Mouse (Mus musculus) neutrophil, adult 5-6 weeks (primary cell): ENCODE results near the gene Ascc1. TPM values are rescaled to one million over a fixed set of nuclear protein-coding genes. Genes with fewer than 3 reads are reported as not detected.

ENCODE experiments used
- ATAC-seq: fragments of 151-379, 151-347 bp; 2 replicates; pipeline ENCODE4 v1.8.0; 2017; ENCODE audit warnings: mild to moderate bottlenecking, moderate TSS enrichment; ENCODE audit not compliant: insufficient number of reproducible peaks, poor library complexity, low FRiP score, severe bottlenecking; ENCODE audit errors: extremely low read depth
- total RNA-seq: library from RNA; stranded (forward); fragments of 200-1000 nt; gene quantifications from 2 replicates; pipeline ENCODE4 v1.2.3, GENCODE M21; 2017

The Ascc1 gene
- 8.7 and 15.3 TPM in 2 replicates for total RNA-seq

DNA sequence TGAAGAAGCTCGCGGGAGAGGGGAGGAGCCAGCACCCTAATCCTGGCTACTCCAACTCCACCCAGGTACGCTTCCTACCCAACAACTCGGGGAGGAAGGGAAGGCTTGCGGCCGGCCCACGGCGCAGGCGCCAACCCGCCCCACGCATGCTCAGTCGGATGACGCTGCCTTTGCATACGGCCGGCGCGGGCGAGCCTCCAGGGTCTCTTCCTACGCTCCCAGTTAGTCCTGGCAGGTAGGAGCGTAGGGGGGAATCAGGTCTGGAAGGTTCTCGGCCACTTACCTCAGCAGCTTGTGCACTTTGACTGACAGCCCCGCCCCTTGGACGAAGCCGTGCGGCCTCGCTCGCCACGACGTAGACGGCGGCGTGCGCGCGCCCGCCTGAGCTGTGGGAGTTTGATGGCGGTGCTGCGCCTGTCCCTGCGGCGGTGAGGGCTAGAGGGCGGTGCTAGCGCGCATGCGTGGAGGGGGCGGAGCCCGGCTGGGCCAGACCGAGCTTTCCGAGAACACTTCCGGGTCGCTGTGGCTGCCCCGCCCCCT is at the start of gene Ascc1, which contains the start of gene Anapc16:
TSS of gene Ascc1 (plus strand) at position 133 of the 540 bp plus-strand sequence.
TSS of gene Anapc16 (minus strand) at position 463 of the 540 bp plus-strand sequence.
- peak; percentile 91 for ATAC-seq

DNA sequence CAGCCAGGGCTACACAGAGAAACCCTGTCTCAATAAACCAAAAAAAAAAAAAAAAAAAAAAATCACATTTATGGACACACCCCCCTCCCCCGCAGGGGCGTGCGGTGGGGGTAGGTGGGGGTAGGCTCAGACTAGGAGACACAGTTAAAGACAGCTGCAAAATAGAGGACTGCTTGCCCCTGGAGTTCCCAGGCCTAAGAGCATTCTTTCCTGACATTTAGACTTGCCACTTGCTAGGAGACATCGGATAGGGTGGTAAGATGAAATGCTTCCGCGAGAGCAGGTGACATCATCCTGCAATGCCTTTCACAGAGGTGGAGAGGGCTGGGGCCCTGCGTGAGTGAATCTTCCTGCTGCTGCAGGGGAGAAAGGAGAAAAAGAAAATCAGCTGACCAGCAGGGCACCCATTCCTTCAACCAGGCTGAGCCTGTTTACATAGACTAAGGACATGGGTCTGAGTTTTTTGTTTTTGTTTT is 49.0 kb upstream of the Ascc1 start:
- no peak for ATAC-seq

DNA sequence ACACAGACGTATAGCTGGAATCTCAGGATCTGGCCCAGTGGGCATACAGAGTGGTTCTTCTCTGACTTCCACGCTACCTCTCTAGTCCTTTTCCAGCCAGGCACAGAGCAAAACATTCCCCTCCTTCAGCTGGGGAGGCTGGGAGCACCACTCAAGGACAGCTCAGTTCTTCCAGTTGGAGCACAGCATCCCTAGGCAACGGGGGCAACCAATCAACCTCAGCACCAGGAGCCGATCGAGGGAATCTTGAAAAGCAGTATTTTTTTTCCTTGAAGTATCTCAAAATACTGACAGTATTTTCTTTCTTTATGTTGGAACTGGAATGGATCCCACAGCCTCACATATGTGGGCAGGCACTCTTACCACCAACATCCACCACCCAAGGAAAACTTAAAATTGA is 45.9 kb upstream of the Ascc1 start:
- no peak for ATAC-seq

DNA sequence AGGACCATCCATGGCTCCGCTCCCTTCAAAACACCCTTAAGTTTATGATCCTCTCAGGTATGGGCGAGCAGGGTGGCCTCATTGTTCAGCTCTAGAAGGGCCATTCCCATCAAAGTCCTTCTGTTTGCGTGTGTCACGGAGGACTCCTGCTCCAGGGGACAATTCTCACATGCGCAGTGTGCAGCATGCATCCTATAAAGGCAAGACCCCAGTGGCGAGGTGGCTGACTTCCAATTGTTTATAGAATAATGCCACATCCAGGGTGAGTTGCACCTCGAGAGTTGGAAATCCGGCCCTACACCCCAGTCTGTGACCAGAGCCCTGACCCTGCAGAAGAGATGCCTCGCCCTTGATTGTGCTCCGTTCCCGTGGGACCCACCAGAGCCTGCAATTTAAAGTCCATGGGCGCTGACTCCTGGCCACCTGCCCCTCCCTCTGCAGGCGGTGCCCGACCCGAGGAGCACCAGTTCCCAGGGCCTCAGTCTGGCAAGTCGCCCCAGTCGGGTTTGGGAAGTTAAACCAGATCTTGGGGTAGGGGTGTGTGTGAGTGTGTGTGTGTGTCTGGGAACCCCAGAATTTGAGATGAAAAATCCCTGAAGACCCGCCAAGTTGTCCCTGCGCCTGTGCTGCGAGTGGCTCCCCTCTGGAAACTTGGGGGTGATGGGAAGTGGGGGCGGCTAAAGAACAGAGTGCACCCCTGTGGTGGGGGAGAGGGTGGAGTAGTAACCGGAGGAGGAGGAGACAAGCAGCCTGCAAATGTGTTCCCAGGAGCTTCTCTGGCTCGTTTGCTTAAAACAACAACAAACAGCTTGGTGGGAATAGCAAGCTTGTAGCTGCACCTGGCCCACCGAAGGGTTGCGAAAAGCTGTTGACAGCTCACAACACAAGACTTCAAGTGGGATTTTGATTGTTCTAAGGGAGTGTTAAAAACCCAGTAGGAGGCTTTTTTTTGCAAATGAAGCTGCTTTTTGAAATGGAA is 45.1 kb upstream of the Ascc1 start:
- no peak for ATAC-seq

DNA sequence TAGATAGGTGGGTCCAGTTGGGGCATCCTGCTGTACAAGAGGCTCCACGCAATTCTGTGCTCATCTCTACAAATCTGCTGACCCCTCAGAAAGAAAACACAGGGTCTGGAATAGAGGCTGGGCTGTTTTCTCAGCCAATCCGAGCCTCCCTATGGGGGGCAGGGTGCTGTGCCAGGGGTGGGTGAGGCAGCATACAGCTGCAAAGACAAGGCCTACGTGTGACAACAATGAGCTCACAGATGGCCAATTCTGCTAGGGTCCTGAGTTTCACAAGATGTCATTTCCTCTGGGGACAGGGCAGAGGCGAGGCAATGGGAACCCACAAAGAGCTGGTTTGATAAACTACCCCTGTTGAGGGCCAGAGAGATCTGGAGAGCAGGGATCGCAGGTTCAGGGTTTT is 44.1 kb upstream of the Ascc1 start:
- ATAC-seq = no peak

DNA sequence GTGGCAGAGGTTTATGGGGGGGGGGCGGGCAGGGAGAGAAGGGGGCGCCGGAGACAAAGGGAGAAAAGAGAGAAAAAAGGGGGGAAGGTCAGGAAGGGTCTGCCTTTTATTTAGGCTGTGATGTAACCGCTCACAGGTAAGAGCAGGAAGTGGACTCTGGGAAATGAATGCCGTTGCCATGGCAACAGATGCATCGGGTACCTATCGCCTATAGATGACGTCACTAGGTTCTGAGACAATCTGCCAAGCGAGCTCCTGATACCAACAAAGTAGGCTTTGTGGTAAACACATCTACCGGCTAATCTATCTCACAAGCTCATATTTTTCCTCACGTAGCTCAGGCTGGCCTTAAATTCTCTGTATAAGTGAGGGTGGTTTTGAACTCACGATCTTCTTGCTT is 43.1 kb upstream of the Ascc1 start:
- ATAC-seq = no peak

DNA sequence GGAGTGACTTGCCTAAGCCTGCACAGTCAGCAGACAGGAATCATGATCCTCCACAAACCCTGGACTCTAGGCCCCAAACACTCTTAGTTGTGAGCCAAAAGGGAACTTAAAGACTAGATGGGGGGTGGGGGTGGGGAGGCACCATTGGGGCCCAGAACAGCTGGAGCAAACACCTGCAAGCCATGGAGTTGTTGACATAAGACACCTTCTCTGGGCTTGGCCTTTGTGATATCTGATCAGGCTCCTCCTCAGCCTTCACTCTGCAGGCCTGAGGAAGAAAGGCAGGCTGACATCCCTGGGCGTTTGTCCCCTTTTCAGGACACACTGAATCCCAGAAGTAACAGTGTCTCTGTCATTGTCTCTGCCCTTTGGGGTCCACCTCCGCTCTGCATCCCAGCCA is 39.0 kb upstream of the Ascc1 start:
- no peak for ATAC-seq

DNA sequence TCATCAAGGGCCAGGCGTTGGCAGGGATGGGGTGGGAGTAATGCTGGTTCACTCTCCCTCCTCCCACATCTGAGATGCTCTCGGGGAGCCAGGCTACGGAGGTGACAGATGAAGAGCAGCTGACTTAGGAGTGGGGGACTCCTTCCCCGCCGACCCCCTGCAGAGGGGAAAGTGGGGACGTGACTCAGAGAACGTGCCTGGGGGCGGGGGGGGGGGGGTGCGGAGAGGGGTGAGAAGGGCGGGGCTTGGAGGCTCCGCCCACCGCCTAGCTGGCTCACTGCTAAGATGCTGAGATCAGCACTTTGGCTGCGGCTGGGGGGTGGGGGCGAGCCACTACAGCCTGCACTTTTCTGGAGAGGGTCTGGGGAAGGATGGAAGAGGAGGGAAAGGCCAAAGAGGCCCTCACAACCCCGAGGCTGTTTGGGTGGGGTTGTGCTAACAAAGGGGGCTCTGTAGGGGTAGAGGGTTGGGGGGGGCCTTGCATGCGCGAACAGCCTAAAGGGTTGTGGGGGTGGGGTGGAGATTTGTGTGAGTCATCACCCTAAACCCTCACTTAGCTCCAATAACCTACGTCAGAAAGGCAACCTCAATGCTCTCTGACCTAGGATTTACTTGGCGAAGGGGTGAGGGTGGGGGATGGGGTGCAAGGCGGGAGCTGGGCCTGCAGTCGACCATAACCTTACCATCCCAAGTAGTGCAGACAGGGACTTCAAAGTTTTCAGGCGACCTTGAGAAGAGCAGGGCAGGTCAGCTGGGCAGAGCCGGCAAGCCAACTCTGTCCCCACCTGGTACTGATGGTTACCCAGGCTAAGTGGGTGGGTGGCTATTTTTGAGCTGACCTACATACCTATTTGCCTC is 37.9 kb upstream of the Ascc1 start:
- no peak for ATAC-seq

DNA sequence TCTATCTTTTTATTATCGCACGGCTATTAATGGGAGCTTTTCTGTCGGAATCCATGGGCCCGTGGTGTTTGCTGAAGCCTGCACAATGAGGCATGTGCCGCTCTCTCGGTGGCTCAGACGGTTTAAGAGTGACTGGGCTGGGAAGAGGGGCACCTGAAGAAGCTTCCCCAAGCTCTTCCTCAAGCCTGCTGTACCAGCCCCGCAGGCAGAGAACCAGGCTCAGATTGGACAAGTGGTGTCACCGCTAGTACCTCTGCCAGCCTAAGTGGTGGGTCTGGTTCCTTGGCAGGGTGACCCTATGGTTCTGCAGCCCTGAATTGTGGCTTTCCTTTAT is 37.3 kb upstream of the Ascc1 start:
- no peak for ATAC-seq

GRCm38 (mm10) chr10:59965788-59966187 is 36.8 kb upstream of the Ascc1 start:
- ATAC-seq = no peak

DNA sequence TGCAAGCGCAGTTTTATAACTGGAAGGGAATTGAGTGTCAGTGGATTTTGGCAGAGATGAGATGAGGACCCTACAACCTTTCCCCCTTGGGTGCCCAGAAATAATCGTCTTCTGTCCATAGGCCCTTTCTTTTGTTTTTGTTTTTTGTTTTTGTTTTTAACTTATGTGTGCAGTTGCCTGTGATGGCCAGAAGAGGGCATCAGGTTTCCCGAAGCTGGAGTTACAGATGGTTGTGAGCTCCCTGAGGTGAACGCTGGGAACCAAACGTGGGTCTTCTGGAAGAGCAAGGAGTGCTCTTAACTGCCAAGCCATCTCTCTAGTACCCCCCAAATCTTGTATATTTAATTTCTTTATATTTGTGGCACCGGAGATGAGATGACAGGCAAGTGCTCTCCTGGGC is 35.9 kb upstream of the Ascc1 start:
- ATAC-seq = no peak

- ATAC-seq = no peak
These were observed 35.2 kb upstream of the Ascc1 start for GRCm38 (mm10) chr10:59967309-59967942.

GRCm38 (mm10) chr10:59969821-59970449 is 32.7 kb upstream of the Ascc1 start:
- no peak for ATAC-seq

- ATAC-seq = no peak
These were observed 32.0 kb upstream of the Ascc1 start for GRCm38 (mm10) chr10:59970450-59971062.

DNA sequence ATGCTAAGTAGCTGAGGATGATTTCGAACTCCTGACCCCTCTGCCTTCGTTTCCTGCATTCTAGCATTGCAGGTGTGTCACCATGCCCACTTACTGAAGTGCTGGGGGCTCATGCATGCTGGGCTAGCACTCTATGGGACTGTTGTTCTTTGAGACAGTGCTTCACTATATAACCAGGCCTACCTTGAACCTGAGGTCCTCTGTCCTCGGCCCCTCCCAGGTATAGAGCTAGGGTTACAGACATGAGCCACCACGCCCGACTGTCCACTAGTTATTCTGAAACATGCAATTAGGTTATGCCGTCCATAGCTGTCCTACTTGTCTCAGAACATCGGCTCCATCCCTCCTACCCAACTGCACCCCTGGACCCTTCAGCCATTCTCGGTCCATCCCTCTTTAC is 30.8 kb upstream of the Ascc1 start:
- ATAC-seq = no peak

DNA sequence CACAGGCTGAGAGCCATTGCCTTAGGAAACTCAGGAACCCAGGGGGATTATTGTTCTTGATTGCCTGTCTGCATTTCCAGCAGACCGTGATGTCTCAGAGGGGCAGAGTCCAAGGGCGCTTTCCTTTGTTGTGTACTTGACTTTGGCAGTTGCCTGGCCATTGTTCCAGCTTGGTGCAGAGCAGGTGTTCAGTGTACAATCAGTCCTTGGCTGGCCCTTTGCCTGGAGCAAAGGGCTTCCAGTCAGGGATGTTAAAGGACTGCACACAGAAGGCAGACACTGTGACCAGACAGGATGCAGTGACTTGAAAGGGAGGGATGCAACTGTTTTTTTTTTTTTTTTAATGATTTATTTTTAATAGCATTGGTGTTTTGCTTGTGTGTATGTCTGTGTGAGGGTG is 30.1 kb upstream of the Ascc1 start:
- ATAC-seq = no peak

DNA sequence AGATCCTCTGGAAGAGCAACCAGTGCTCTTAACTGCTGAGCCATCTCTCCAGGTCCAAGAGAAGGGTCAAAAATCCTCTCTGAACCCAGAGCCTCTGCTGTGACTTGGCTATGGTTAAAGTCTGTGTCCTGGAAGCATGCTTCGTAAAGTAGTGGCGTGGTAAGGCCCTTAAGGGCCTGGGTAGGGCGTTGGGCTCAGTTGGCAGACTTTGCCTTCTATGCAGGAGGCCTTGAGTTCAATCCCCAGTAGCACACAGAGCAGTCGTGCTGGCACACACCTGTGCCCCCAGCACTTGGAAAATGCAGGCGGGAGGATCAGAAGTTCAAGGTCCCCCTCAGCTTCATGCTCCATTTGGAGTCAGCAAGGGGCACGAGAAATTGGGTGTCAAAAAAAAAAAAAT is 29.6 kb upstream of the Ascc1 start:
- no peak for ATAC-seq

DNA sequence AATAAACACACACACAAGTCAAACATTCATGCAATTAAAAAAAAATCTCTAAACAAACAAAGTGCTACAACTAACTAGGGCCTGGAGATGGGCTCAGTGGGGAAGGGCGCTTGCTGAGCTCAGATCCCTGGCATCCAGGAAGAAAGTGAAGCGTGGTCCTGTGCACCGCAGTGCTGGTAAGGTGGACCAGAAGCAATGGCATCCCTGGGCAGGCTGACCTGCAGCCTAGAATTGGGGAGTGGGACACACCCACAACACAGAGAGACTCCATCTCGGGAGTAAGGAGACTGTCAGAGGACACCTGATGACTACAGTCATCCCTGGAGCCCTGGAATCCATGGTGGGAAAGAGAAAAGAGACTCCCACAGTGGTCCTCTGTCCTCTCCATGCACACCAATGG is 29.2 kb upstream of the Ascc1 start:
- no peak for ATAC-seq
